Mouse (Mus musculus) cortical plate, adult 2 months (tissue): Measurements from ENCODE around the gene Gm34653.

Source experiments
- CTCF ChIP-seq: fragments of 200-500 bp; IDR thresholded peaks from 2 replicates; pipeline ENCODE4 v1.5.1; 2011; ENCODE audit warnings: mild to moderate bottlenecking, control low read depth, low read length; ENCODE audit not compliant: insufficient read depth; ENCODE audit errors: extremely low read depth
- POLR2A ChIP-seq: fragments of 200-500 bp; IDR thresholded peaks from 2 replicates; pipeline ENCODE4 v1.6.1; 2011; ENCODE audit warnings: mild to moderate bottlenecking, low read length, control low read depth; ENCODE audit not compliant: insufficient read depth; ENCODE audit errors: extremely low read depth

- TF ChIP-seq CTCF (no peak), POLR2A (no peak)
Observed at GRCm38 (mm10) chr2:34884186-34884585, 51.4 kb downstream of the Gm34653 start.
